Mouse (Mus musculus): ENCODE measurements around the gene Rnf40. TPM values are rescaled to one million over a fixed set of nuclear protein-coding genes. Genes with fewer than 3 reads are reported as not detected.
"Not testable (repeated sequence)": the region's sequence is repeated elsewhere in the genome, so short reads cannot be mapped to it uniquely, and the experiment has no call there.

Rnf40 gene
- polyA plus RNA-seq, 1 experiment from 2014 or later: 24.1 TPM

DNA sequence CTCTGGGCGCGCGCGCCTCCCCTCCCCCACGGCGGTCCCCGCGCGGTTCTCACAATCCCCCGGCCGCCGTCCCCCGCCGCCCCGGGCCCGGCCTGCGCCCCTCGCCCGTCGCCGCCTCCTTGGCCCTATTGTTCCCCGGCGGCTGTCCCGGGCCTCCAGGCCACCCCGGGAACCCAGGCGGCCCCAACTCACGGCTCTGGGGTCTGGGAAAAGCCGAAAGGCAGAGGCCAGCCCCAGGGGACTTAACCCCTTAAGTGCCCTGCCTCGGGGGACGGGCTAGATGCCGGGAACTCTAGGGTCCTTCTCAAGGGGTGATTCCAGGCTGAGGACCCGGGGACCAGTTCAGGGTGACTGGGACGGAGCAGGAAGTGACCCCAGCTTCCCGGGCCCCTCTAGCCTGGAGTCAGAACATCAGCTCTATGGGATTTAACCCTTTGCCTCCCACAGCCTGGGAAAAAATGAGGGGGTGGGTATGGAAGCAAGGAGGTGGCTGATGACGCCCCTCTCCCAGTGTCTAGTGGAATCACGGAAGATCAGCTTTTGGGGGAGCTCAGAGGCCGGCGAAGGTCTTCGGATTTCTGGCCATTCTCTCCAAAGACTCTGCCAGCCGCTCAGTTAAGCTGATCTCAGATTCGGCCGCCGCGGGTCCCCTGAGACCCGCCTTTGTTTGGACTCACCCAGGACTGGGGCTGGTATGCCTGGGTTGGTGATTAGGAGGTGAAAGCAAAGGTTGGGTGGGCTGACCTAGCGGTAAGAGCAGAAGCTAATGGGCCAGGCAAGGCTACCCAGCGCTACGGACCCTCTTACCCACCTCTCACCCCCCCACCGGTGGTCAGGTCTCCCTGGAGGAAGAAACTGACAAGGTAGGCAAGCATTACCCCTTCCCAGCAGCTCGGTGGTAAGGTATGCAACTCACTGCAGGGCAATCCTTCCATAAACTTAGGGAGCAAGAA is 26.6 kb downstream of the Rnf40 start, which contains the start of gene Zfp629:
Gene Zfp629 (minus strand): TSS at position 907 of the 953 bp plus-strand sequence.
- peak within 1 kb of the TSS; percentile 76 for H3K4me2 ChIP-seq (ENCODE audit: low read length)
- H3K27me3 ChIP-seq (ENCODE audit: control insufficient read depth, insufficient read depth, low read length): no peaks in the 10 kb centered on the region
- WGBS: 0% methylated on average over 31 of the region's 50 CpGs
- peak within 1 kb of the TSS; percentile 87 to 94 for H3K4me3 ChIP-seq (ENCODE audit: control insufficient read depth in 1 of 2, insufficient read depth in 1 of 2, low read depth in 1 of 2, low read length in 2 of 2)
- peak within 1 kb of the TSS; percentile 94 for H3K9ac ChIP-seq (ENCODE audit: low read length)
- H3K4me1 ChIP-seq (ENCODE audit: control insufficient read depth in 2 of 2, insufficient read depth in 2 of 2, low read length in 2 of 2): peaks cover 8 to 13% of the 10 kb centered on the region in 2 experiments
- peak; percentile 85 for ATAC-seq (ENCODE audit: insufficient number of reproducible peaks, insufficient read depth, low FRiP score, low read depth)
- H3K36me3 ChIP-seq (ENCODE audit: control insufficient read depth, insufficient read depth, low read length): peaks cover 27% of the 10 kb centered on the region
- H3K9me3 ChIP-seq (ENCODE audit: control insufficient read depth, low read length): peaks cover 7% of the 10 kb centered on the region; the same call in 1 of the 2 replicates
- H3K27ac ChIP-seq (replicated peaks in 1 of 2; ENCODE audit: control insufficient read depth in 1 of 2, insufficient read depth in 1 of 2, low read depth in 2 of 2, low read length in 2 of 2): peak within 1 kb of the TSS; percentile 77 to 89

DNA sequence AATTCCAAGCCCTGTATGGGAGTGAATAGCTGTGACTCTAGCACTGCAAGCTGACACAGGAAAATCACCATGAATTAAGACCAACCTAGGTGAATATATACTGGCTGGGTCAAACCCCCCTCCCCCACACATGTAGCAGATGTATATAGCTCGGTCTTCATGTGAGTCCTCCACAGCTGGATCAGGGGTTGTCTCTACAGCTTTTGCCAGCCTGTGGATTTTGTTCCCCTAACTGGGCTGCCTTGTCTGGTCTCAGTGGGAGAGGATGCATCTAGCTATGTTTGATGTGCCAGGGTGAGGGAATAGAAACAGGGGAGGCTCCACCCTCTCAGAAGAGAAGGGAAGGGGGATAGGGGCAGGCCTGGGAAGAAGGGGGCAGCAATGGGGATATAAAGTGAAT is 27.8 kb downstream of the Rnf40 start:
- H3K36me3 ChIP-seq (ENCODE audit: control insufficient read depth, insufficient read depth, low read length): peaks cover 15% of the 10 kb centered on the region
- H3K9me3 ChIP-seq (ENCODE audit: control insufficient read depth, low read length): no peaks in the 10 kb centered on the region; the same call in 1 of the 2 replicates
- no peak overlapping the region for H3K4me3 ChIP-seq (ENCODE audit: control insufficient read depth in 1 of 2, insufficient read depth in 1 of 2, low read depth in 1 of 2, low read length in 2 of 2)
- no peak overlapping the region for H3K9ac ChIP-seq (ENCODE audit: low read length)
- ATAC-seq (ENCODE audit: insufficient number of reproducible peaks, insufficient read depth, low FRiP score, low read depth): no peak
- peaks cover 8 to 13% of the 10 kb centered on the region in 2 experiments for H3K4me1 ChIP-seq (ENCODE audit: control insufficient read depth in 2 of 2, insufficient read depth in 2 of 2, low read length in 2 of 2)
- 80% methylated on average over 1 of the region's 1 CpGs for WGBS
- peak overlapping the region; percentile 76; the same call in 1 of the 2 replicates for H3K4me2 ChIP-seq (ENCODE audit: low read length)
- no peaks in the 10 kb centered on the region for H3K27me3 ChIP-seq (ENCODE audit: control insufficient read depth, insufficient read depth, low read length)
- no peak overlapping the region for H3K27ac ChIP-seq (replicated peaks in 1 of 2; ENCODE audit: control insufficient read depth in 1 of 2, insufficient read depth in 1 of 2, low read depth in 2 of 2, low read length in 2 of 2)

DNA sequence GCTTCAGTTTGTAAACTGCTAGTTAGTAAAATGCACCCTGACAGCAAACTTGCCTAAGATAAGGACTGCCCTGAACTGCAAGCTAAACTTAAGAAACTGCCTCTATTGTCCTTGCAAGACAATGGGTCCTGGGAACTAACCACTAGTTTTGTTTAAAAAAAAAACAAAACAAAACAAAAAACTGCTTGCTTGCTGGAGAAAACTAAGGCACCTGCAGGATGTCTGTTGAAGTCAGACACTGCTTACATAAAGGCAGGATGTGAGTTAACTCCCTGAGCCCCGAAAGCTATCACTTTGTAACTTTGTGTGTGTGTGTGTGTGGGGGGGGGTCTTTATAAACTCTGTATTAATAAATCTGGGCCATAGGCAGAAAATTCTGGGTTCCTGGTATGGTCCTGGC is 28.3 kb downstream of the Rnf40 start:
- peaks cover 9% of the 10 kb centered on the region for H3K36me3 ChIP-seq (ENCODE audit: control insufficient read depth, insufficient read depth, low read length)
- ATAC-seq (ENCODE audit: insufficient number of reproducible peaks, insufficient read depth, low FRiP score, low read depth): no peak
- no peak overlapping the region for H3K9ac ChIP-seq (ENCODE audit: low read length)
- 71% methylated on average over 1 of the region's 1 CpGs for WGBS
- H3K4me2 ChIP-seq (ENCODE audit: low read length): no peak overlapping the region
- H3K4me3 ChIP-seq (ENCODE audit: control insufficient read depth in 1 of 2, insufficient read depth in 1 of 2, low read depth in 1 of 2, low read length in 2 of 2): no peak overlapping the region
- no peak overlapping the region for H3K27ac ChIP-seq (replicated peaks in 1 of 2; ENCODE audit: control insufficient read depth in 1 of 2, insufficient read depth in 1 of 2, low read depth in 2 of 2, low read length in 2 of 2)
- peaks cover 8 to 13% of the 10 kb centered on the region in 2 experiments for H3K4me1 ChIP-seq (ENCODE audit: control insufficient read depth in 2 of 2, insufficient read depth in 2 of 2, low read length in 2 of 2)
- H3K27me3 ChIP-seq (ENCODE audit: control insufficient read depth, insufficient read depth, low read length): no peaks in the 10 kb centered on the region
- no peaks in the 10 kb centered on the region; the same call in 1 of the 2 replicates for H3K9me3 ChIP-seq (ENCODE audit: control insufficient read depth, low read length)

DNA sequence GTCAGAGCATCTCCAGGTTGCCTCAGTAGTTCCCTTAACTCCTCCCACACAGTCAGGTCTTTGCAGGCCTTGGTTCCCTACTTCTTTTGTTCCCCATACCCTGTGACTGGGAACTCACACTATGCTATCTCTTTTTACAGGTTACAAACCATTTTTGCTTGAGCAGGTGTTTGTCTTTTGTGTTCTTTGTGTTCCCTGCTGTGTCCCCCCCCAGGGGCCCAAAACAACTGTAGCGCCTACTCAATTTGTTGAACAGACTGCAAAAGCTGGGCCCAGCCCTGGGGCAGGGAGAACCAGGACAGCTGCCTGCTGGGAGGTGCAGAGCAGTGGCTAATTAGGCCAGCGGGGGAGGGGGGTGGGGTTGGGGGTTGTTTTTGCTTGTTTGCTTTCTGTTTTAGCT is 29.4 kb downstream of the Rnf40 start:
- 71% methylated on average over 2 of the region's 2 CpGs for WGBS
- peaks cover 8 to 13% of the 10 kb centered on the region in 2 experiments for H3K4me1 ChIP-seq (ENCODE audit: control insufficient read depth in 2 of 2, insufficient read depth in 2 of 2, low read length in 2 of 2)
- H3K9ac ChIP-seq (ENCODE audit: low read length): no peak overlapping the region
- H3K27me3 ChIP-seq (ENCODE audit: control insufficient read depth, insufficient read depth, low read length): no peaks in the 10 kb centered on the region
- no peak for ATAC-seq (ENCODE audit: insufficient number of reproducible peaks, insufficient read depth, low FRiP score, low read depth)
- H3K27ac ChIP-seq (replicated peaks in 1 of 2; ENCODE audit: control insufficient read depth in 1 of 2, insufficient read depth in 1 of 2, low read depth in 2 of 2, low read length in 2 of 2): no peak overlapping the region
- H3K9me3 ChIP-seq (ENCODE audit: control insufficient read depth, low read length): no peaks in the 10 kb centered on the region
- no peaks in the 10 kb centered on the region for H3K36me3 ChIP-seq (ENCODE audit: control insufficient read depth, insufficient read depth, low read length)
- H3K4me3 ChIP-seq (ENCODE audit: control insufficient read depth in 1 of 2, insufficient read depth in 1 of 2, low read depth in 1 of 2, low read length in 2 of 2): no peak overlapping the region
- H3K4me2 ChIP-seq (ENCODE audit: low read length): no peak overlapping the region

DNA sequence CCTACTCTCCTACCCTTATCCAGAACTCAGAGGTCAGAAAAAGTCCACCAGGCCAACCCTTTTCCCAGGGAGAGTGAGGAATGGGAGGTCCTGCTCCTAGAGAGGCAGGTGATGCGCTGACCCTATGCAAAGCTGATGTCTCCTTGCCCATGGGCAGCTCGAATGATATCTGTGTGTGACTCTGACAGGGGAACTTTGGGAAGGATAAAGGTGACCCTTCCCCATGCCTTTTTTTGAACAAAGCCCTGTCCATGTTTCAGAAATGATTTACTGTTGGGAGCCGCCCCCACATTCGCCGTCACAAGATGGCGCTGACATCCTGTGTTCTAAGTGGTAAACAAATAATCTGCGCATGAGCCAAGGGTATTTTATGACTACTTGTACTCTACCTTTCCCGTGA is 29.8 kb downstream of the Rnf40 start:
- not testable (repeated sequence) for H3K4me3 ChIP-seq (ENCODE audit: control insufficient read depth in 1 of 2, insufficient read depth in 1 of 2, low read depth in 1 of 2, low read length in 2 of 2); H3K9me3 ChIP-seq (ENCODE audit: control insufficient read depth, low read length); H3K4me2 ChIP-seq (ENCODE audit: low read length); H3K36me3 ChIP-seq (ENCODE audit: control insufficient read depth, insufficient read depth, low read length); H3K27me3 ChIP-seq (ENCODE audit: control insufficient read depth, insufficient read depth, low read length); H3K27ac ChIP-seq (replicated peaks in 1 of 2; ENCODE audit: control insufficient read depth in 1 of 2, insufficient read depth in 1 of 2, low read depth in 2 of 2, low read length in 2 of 2); ATAC-seq (ENCODE audit: insufficient number of reproducible peaks, insufficient read depth, low FRiP score, low read depth); H3K9ac ChIP-seq (ENCODE audit: low read length)
- WGBS: 89% methylated on average over 6 of the region's 8 CpGs
- H3K4me1 ChIP-seq (ENCODE audit: control insufficient read depth in 2 of 2, insufficient read depth in 2 of 2, low read length in 2 of 2): peaks cover 8 to 13% of the 10 kb centered on the region in 2 experiments

DNA sequence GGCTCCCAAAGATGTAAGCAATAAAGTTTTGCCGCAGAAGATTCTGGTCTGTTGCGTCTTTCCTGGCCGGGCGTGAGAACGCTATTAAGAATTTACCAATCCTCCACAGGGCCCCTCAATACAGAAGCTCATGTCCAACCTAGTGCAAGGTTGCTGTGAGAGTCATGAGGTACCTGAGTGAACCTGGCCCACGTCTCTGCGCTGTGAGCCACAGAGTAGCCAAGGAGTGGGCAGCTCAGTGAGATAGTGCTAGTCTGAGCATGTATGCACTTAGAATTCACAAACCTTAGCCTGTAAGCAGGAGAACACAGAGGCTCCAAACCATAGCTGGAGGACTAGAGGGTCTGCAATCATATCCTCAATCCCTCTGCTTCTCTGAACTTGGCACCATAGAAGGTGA is 37.5 kb downstream of the Rnf40 start:
- Histone ChIP-seq H3K36me3 (ENCODE audit: control insufficient read depth, insufficient read depth, low read length) (no peaks in the 10 kb centered on the region), H3K4me3 (ENCODE audit: control insufficient read depth in 1 of 2, insufficient read depth in 1 of 2, low read depth in 1 of 2, low read length in 2 of 2) (no peak overlapping the region), H3K4me1 (ENCODE audit: control insufficient read depth in 2 of 2, insufficient read depth in 2 of 2, low read length in 2 of 2) (no peaks in the 10 kb centered on the region), H3K9me3 (ENCODE audit: control insufficient read depth, low read length) (no peaks in the 10 kb centered on the region), H3K27me3 (ENCODE audit: control insufficient read depth, insufficient read depth, low read length) (no peaks in the 10 kb centered on the region), H3K27ac (replicated peaks in 1 of 2; ENCODE audit: control insufficient read depth in 1 of 2, insufficient read depth in 1 of 2, low read depth in 2 of 2, low read length in 2 of 2) (no peak overlapping the region), H3K9ac (ENCODE audit: low read length) (no peak overlapping the region), H3K4me2 (ENCODE audit: low read length) (no peak overlapping the region)
- no peak for ATAC-seq (ENCODE audit: insufficient number of reproducible peaks, insufficient read depth, low FRiP score, low read depth)
- WGBS: 94% methylated on average over 7 of the region's 7 CpGs

DNA sequence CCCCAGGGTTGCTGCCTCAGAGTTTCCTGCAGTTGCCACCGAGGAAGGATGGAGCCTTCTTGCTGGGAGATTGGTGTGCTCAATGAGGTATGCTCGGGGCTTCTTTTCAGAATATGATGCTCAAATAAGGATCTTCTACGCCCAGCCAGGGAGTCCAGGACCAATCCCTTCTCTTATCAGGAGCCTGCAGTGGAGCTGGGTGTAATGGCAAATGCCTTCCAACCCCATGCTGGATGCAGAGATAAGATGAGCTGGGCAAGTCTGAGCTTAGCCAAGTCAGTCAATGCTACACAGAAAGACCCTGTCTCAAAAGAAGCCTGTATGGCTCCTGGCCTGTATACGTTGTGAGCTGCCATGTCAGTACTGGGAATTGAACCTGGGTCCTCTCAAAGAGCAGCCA is 37.9 kb downstream of the Rnf40 start:
- no peaks in the 10 kb centered on the region for H3K36me3 ChIP-seq (ENCODE audit: control insufficient read depth, insufficient read depth, low read length)
- H3K4me2 ChIP-seq (ENCODE audit: low read length): no peak overlapping the region
- H3K4me3 ChIP-seq (ENCODE audit: control insufficient read depth in 1 of 2, insufficient read depth in 1 of 2, low read depth in 1 of 2, low read length in 2 of 2): no peak overlapping the region
- H3K9me3 ChIP-seq (ENCODE audit: control insufficient read depth, low read length): no peaks in the 10 kb centered on the region
- 70% methylated on average over 4 of the region's 4 CpGs for WGBS
- H3K27ac ChIP-seq (replicated peaks in 1 of 2; ENCODE audit: control insufficient read depth in 1 of 2, insufficient read depth in 1 of 2, low read depth in 2 of 2, low read length in 2 of 2): no peak overlapping the region
- no peak overlapping the region for H3K9ac ChIP-seq (ENCODE audit: low read length)
- ATAC-seq (ENCODE audit: insufficient number of reproducible peaks, insufficient read depth, low FRiP score, low read depth): no peak
- no peaks in the 10 kb centered on the region for H3K4me1 ChIP-seq (ENCODE audit: control insufficient read depth in 2 of 2, insufficient read depth in 2 of 2, low read length in 2 of 2)
- no peaks in the 10 kb centered on the region for H3K27me3 ChIP-seq (ENCODE audit: control insufficient read depth, insufficient read depth, low read length)
